8 mouse cellular contexts compared by ENCODE assay signal in the genomic region with DNA sequence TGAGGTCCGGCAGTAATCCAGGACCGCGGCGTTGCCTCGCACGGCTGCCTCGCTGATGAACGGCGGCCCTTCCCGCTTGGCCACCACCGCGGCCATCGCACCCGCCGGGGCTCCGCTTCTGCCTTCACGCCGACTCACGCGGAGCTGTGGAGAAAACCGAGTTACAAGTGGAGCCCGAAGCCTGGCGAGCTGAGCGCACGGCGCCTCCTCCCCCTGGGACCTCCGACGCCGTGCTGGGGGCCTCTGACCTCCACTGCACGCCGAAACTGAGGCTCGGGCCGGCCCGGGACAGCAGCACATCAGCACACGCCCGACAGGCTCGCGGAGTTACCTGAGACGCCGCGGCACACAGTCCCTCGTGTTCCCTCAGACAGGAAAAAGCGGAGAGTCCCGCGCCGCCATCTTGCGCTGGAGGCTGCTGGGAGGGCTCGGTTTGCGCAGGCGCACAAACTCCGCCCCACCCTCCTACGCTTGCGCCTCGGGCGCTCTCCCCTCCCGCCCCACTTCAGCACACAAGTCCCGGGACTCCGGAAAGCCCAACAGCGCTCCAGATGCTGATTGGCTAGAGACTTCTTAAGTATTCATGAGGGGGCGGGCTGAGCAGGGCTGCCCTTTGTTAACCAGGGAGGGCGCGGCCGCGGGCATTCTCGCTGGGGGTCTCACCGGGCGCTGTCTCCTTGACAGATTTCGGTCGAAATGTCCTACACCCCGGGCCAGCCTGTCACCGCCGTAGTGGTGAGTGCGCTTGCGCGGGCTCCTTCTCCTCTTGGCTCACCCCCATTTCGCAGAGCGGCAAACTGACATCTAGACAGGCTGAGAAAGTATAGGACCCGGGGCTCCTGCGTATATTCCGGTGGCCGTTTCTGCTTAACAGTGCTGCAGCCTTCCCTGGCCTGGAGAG. TPM values are rescaled to one million over a fixed set of nuclear protein-coding genes. Genes with fewer than 3 reads are reported as not detected.
DNase-seq lines count a peak whose midpoint lies in the region; ATAC-seq and TF ChIP-seq lines count a peak whose summit lies in the region.

Emc6 (minus strand) TSS at position 430 of the 901 bp plus-strand sequence.
Tax1bp3 (plus strand) TSS at position 476 of the 901 bp plus-strand sequence.

- H3K27me3 ChIP-seq in embryonic facial prominence, embryonic 15.5 days, result no peaks in the 10 kb centered on the region
- no peaks in the 10 kb centered on the region for H3K27me3 ChIP-seq in kidney, embryonic 14.5 days (ENCODE audit: control insufficient read depth, insufficient read depth, low read length)
- H3K27me3 ChIP-seq in limb, embryonic 15.5 days, result no peaks in the 10 kb centered on the region

- H3K36me3 ChIP-seq in embryonic facial prominence, embryonic 15.5 days, result peaks cover 10% of the 10 kb centered on the region
- peaks cover 15% of the 10 kb centered on the region for H3K36me3 ChIP-seq in kidney, embryonic 14.5 days (ENCODE audit: control insufficient read depth, insufficient read depth, low read length)
- H3K36me3 ChIP-seq in limb, embryonic 15.5 days, result peaks cover 20% of the 10 kb centered on the region

- peak within 1 kb of the TSS; percentile 96 for H3K9ac ChIP-seq in embryonic facial prominence, embryonic 15.5 days
- H3K9ac ChIP-seq in kidney, embryonic 14.5 days (ENCODE audit: low read depth, low read length), result peak within 1 kb of the TSS; percentile 92
- peak within 1 kb of the TSS; percentile 86 for H3K9ac ChIP-seq in limb, embryonic 15.5 days

- peak within 1 kb of the TSS; percentile 92 for H3K4me3 ChIP-seq in bone marrow, adult 2 months (replicated peaks; ENCODE audit: control insufficient read depth, low read depth, low read length)
- peak within 1 kb of the TSS; percentile 98 for H3K4me3 ChIP-seq in embryonic facial prominence, embryonic 15.5 days (replicated peaks)
- peak within 1 kb of the TSS; percentile 98 for H3K4me3 ChIP-seq in kidney, embryonic 14.5 days (ENCODE audit: low read length)
- H3K4me3 ChIP-seq in limb, embryonic 15.5 days, result peak within 1 kb of the TSS; percentile 78

- TF ChIP-seq CTCF in bone marrow, adult 2 months (IDR thresholded peaks at IDR 0.05; ENCODE audit: control insufficient read depth, insufficient read depth, low read length), result no peak

- peak within 1 kb of the TSS; percentile 67 for H3K4me2 ChIP-seq in embryonic facial prominence, embryonic 15.5 days (replicated peaks)
- peak within 1 kb of the TSS; percentile 82 for H3K4me2 ChIP-seq in kidney, embryonic 14.5 days (replicated peaks; ENCODE audit: low read depth, low read length)
- H3K4me2 ChIP-seq in limb, embryonic 15.5 days, result peak within 1 kb of the TSS; percentile 60

- TF ChIP-seq POLR2A in bone marrow, adult 2 months (IDR thresholded peaks at IDR 0.05; ENCODE audit: borderline replicate concordance, control insufficient read depth, low read depth, low read length), result peak; percentile 54; the same call in 1 of the 2 replicates

- peak; percentile 99 for DNase-seq in 416B (ENCODE audit: low read depth)
- DNase-seq in heart, adult 9 months (ENCODE audit: low spot score in 2 of 2), result peak; percentile 97
- DNase-seq in monocyte, adult 2 months (ENCODE audit: low read depth in 1 of 2, low spot score in 2 of 2), result peak; percentile 91 to 92
- peak; percentile 96 to 97 for DNase-seq in spleen, postnatal 36 days (ENCODE audit: low spot score in 2 of 2)

- peak within 1 kb of the TSS; percentile 62 for H3K27ac ChIP-seq in bone marrow, adult 2 months (ENCODE audit: control insufficient read depth, insufficient read depth, low read depth, low read length, poor library complexity)
- H3K27ac ChIP-seq in embryonic facial prominence, embryonic 15.5 days (replicated peaks), result peak within 1 kb of the TSS; percentile 90
- H3K27ac ChIP-seq in kidney, embryonic 14.5 days (ENCODE audit: low read depth, low read length), result peak within 1 kb of the TSS; percentile 95
- H3K27ac ChIP-seq in limb, embryonic 15.5 days, result peak within 1 kb of the TSS; percentile 96

- WGBS in bone marrow, adult 2 months, result under 1% methylated on average over 81 of the region's 81 CpGs
- WGBS in embryonic facial prominence, embryonic 15.5 days, result under 1% methylated on average over 80 of the region's 81 CpGs
- under 1% methylated on average over 81 of the region's 81 CpGs for WGBS in kidney, embryonic 14.5 days
- under 1% methylated on average over 81 of the region's 81 CpGs for WGBS in limb, embryonic 15.5 days

- H3K9me3 ChIP-seq in embryonic facial prominence, embryonic 15.5 days (replicated peaks), result no peaks in the 10 kb centered on the region
- no peaks in the 10 kb centered on the region for H3K9me3 ChIP-seq in kidney, embryonic 14.5 days (ENCODE audit: control insufficient read depth, low read length)
- no peaks in the 10 kb centered on the region for H3K9me3 ChIP-seq in limb, embryonic 15.5 days

- H3K4me1 ChIP-seq in bone marrow, adult 2 months (ENCODE audit: control insufficient read depth, insufficient read depth, low read length), result no peaks in the 10 kb centered on the region; the same call in 1 of the 2 replicates
- H3K4me1 ChIP-seq in embryonic facial prominence, embryonic 15.5 days, result peaks cover 34% of the 10 kb centered on the region
- peaks cover 27% of the 10 kb centered on the region for H3K4me1 ChIP-seq in kidney, embryonic 14.5 days (ENCODE audit: control insufficient read depth, insufficient read depth, low read length)
- peaks cover 35% of the 10 kb centered on the region for H3K4me1 ChIP-seq in limb, embryonic 15.5 days

- peak; percentile 97 for ATAC-seq in embryonic facial prominence, embryonic 15.5 days (ENCODE audit: insufficient number of reproducible peaks, low FRiP score, low TSS enrichment, low read depth)
- peak; percentile 98 for ATAC-seq in kidney, embryonic 14.5 days (ENCODE audit: low FRiP score, low TSS enrichment)
- peak; percentile 97 for ATAC-seq in limb, embryonic 15.5 days (ENCODE audit: insufficient number of reproducible peaks, low FRiP score, low TSS enrichment, low read depth)

RNA-seq across cellular contexts. Expression of gene Emc6, which starts in this region (rescaled TPM):
- 34.9 and 46.1 TPM in 2 replicates for polyA plus RNA-seq in bone marrow, adult 2 months (2011; ENCODE audit: insufficient read depth, insufficient read length, low replicate concordance, missing spikeins)
- 91.9 and 100 TPM in 2 replicates for polyA plus RNA-seq in embryonic facial prominence, embryonic 15.5 days (2015; fragmentation: Nextera tagmentation; extraction: Ambion mirVana)
- polyA plus RNA-seq in kidney, embryonic 14.5 days (2014; fragmentation: Nextera tagmentation; extraction: Ambion mirVana), result 134 and 156 TPM in 2 replicates
- 91.9 and 95.4 TPM in 2 replicates for polyA plus RNA-seq in limb, embryonic 15.5 days (2015; fragmentation: Nextera tagmentation; extraction: Ambion mirVana)

RNA-seq across cellular contexts. Expression of gene Tax1bp3, which starts in this region (rescaled TPM):
- polyA plus RNA-seq in bone marrow, adult 2 months (2011; ENCODE audit: insufficient read depth, insufficient read length, low replicate concordance, missing spikeins), result 5.4 and 9.9 TPM in 2 replicates
- polyA plus RNA-seq in embryonic facial prominence, embryonic 15.5 days (2015; fragmentation: Nextera tagmentation; extraction: Ambion mirVana), result 210 and 221 TPM in 2 replicates
- polyA plus RNA-seq in kidney, embryonic 14.5 days (2014; fragmentation: Nextera tagmentation; extraction: Ambion mirVana), result 195 and 209 TPM in 2 replicates
- 217 and 224 TPM in 2 replicates for polyA plus RNA-seq in limb, embryonic 15.5 days (2015; fragmentation: Nextera tagmentation; extraction: Ambion mirVana)

Comparison
In these comparisons a context has a peak if more than half of its experiments do, and no peak if none do; other contexts are left out.
1. Peak in every context shown above with its lines: DNase-seq, ATAC-seq, H3K4me3 ChIP-seq and H3K27ac ChIP-seq.
2. RNA of gene Tax1bp3 (polyA plus RNA-seq): 217 to 224 TPM in limb, embryonic 15.5 days, 210 to 221 TPM in embryonic facial prominence, embryonic 15.5 days and 195 to 209 TPM in kidney, embryonic 14.5 days; 5.4 to 9.9 TPM in bone marrow, adult 2 months; every median in the first group is over 10 times any median in the second.